Mouse (Mus musculus): ENCODE results near the gene Slc25a42. TPM values are rescaled to one million over a fixed set of nuclear protein-coding genes. Genes with fewer than 3 reads are reported as not detected.

Slc25a42 gene
- polyA plus RNA-seq, 1 experiment: 15.5 TPM

- WGBS: 91% methylated on average over 7 of the region's 7 CpGs
- DNase-seq (ENCODE audit: low read depth, low spot score): no peak
These were observed 38.0 kb downstream of the Slc25a42 start for GRCm38 (mm10) chr8:70174079-70174478.

- WGBS: 45% methylated on average over 5 of the region's 5 CpGs
- DNase-seq (ENCODE audit: low read depth, low spot score): no peak
These were observed 38.8 kb downstream of the Slc25a42 start for GRCm38 (mm10) chr8:70173320-70173719.

GRCm38 (mm10) chr8:70172043-70172681 is 39.9 kb downstream of the Slc25a42 start, which contains the start of gene Tmem161a:
TSS of gene Tmem161a (plus strand) at chr8:70172356.
- 2% methylated on average over 27 of the region's 27 CpGs for WGBS
- peak; percentile 92 for DNase-seq (ENCODE audit: low read depth, low spot score)

GRCm38 (mm10) chr8:70171240-70171639 is 40.9 kb downstream of the Slc25a42 start:
- whole genome bisulfite sequencing: 59% methylated on average over 7 of the region's 7 CpGs
- DNase-seq (ENCODE audit: low read depth, low spot score): no peak

- WGBS: 53% methylated on average over 3 of the region's 3 CpGs
- DNase-seq (ENCODE audit: low read depth, low spot score): no peak
These were observed 41.4 kb downstream of the Slc25a42 start for GRCm38 (mm10) chr8:70170748-70171147.

- DNase-seq (ENCODE audit: low read depth, low spot score): no peak
- WGBS: 80% methylated on average over 3 of the region's 3 CpGs
These were observed 42.0 kb downstream of the Slc25a42 start for GRCm38 (mm10) chr8:70170116-70170515.

- WGBS: 3% methylated on average over 21 of the region's 21 CpGs
- no peak for DNase-seq (ENCODE audit: low read depth, low spot score)
These were observed 45.5 kb downstream of the Slc25a42 start for GRCm38 (mm10) chr8:70166504-70167110.

GRCm38 (mm10) chr8:70163316-70163715 is 48.8 kb downstream of the Slc25a42 start:
- WGBS: 69% methylated on average over 3 of the region's 3 CpGs
- no peak for DNase-seq (ENCODE audit: low read depth, low spot score)

GRCm38 (mm10) chr8:70160015-70160414 is 52.1 kb downstream of the Slc25a42 start:
- DNase-seq (ENCODE audit: low read depth, low spot score): no peak
- WGBS: 55% methylated on average over 13 of the region's 13 CpGs

- DNase-seq (ENCODE audit: low read depth, low spot score): no peak
- WGBS: 63% methylated on average over 4 of the region's 4 CpGs
These were observed 52.9 kb downstream of the Slc25a42 start for GRCm38 (mm10) chr8:70159211-70159610.

- DNase-seq (ENCODE audit: low read depth, low spot score): no peak
- WGBS: 8% methylated on average over 40 of the region's 40 CpGs
These were observed 53.8 kb downstream of the Slc25a42 start for GRCm38 (mm10) chr8:70158069-70158853.

GRCm38 (mm10) chr8:70157240-70157800 is 54.8 kb downstream of the Slc25a42 start:
- 96% methylated on average over 1 of the region's 1 CpGs for WGBS
- DNase-seq (ENCODE audit: low read depth, low spot score): no peak

- WGBS: 11% methylated on average over 22 of the region's 22 CpGs
- DNase-seq (ENCODE audit: low read depth, low spot score): peak; percentile 51
These were observed 59.4 kb downstream of the Slc25a42 start for GRCm38 (mm10) chr8:70152537-70153257.

GRCm38 (mm10) chr8:70150158-70150557 is 61.9 kb downstream of the Slc25a42 start:
- DNase-seq (ENCODE audit: low read depth, low spot score): no peak
- 20% methylated on average over 13 of the region's 13 CpGs for WGBS

- 77% methylated on average over 7 of the region's 7 CpGs for WGBS
- no peak for DNase-seq (ENCODE audit: low read depth, low spot score)
These were observed 64.2 kb downstream of the Slc25a42 start for GRCm38 (mm10) chr8:70147678-70148607.

- no peak for DNase-seq (ENCODE audit: low read depth, low spot score)
- 2% methylated on average over 9 of the region's 9 CpGs for WGBS
These were observed 72.1 kb downstream of the Slc25a42 start for GRCm38 (mm10) chr8:70139981-70140380.

GRCm38 (mm10) chr8:70139026-70139857 is 72.9 kb downstream of the Slc25a42 start, which contains the start of the genes Rfxank, Borcs8 and Mef2b:
TSS of gene Rfxank (minus strand) at chr8:70139154.
TSS of gene Borcs8 (plus strand) at chr8:70139499.
TSS of gene Mef2b (plus strand) at chr8:70139711.
- DNase-seq (ENCODE audit: low read depth, low spot score): peak; percentile 94
- WGBS: under 1% methylated on average over 46 of the region's 46 CpGs

- no peak for DNase-seq (ENCODE audit: low read depth, low spot score)
- 71% methylated on average over 4 of the region's 4 CpGs for WGBS
These were observed 74.2 kb downstream of the Slc25a42 start for GRCm38 (mm10) chr8:70137890-70138289.

Measured in large intestine, adult 2 months (tissue).